Mouse (Mus musculus) limb, embryonic 10.5 days (tissue): ENCODE measurements around the gene Kcnip3. TPM values are rescaled to one million over a fixed set of nuclear protein-coding genes. Genes with fewer than 3 reads are reported as not detected.

Experiments used
- polyA plus RNA-seq: library from polyadenylated mRNA; unstranded; fragments of >200 nt; fragmentation: Nextera tagmentation; extraction: Ambion mirVana; gene quantifications from 2 replicates; pipeline ENCODE4 v1.2.1, GENCODE M21; 2016

Gene Kcnip3
- polyA plus RNA-seq, 1 experiment from 2014 or later: 2.1 TPM

Other genes with a start within 250 kb of the Kcnip3 start
- 6.4 and 7.6 TPM in 2 replicates for gene Dusp2, start 185.9 kb downstream of the Kcnip3 start, polyA plus RNA-seq
- 0.08 and 0.09 TPM in 2 replicates for gene Astl, start 183.5 kb downstream of the Kcnip3 start, polyA plus RNA-seq
- 1.7 and 1.9 TPM in 2 replicates for gene Adra2b, start 158.9 kb downstream of the Kcnip3 start, polyA plus RNA-seq
- 0.10 TPM in 2 replicates for gene Gpat2, start 96.9 kb downstream of the Kcnip3 start, polyA plus RNA-seq
- 15.6 and 21.1 TPM in 2 replicates for gene Fahd2a, start 77.5 kb downstream of the Kcnip3 start, polyA plus RNA-seq
- 2.3 and 2.6 TPM in 2 replicates for gene Prom2, start 19.4 kb upstream of the Kcnip3 start, polyA plus RNA-seq
- gene Zfp661, start 65.0 kb upstream of the Kcnip3 start, polyA plus RNA-seq: 5.9 and 6.9 TPM in 2 replicates
- gene Mrps5, start 65.1 kb upstream of the Kcnip3 start, polyA plus RNA-seq: 171 and 176 TPM in 2 replicates
- gene Mal, start 134.6 kb upstream of the Kcnip3 start, polyA plus RNA-seq: 0.10 and 0.43 TPM in 2 replicates
- 1.3 and 1.8 TPM in 2 replicates for gene Mall, start 207.8 kb upstream of the Kcnip3 start, polyA plus RNA-seq